Mouse (Mus musculus) embryonic facial prominence, embryonic 11.5 days (tissue): Measurements from ENCODE around the gene Slc46a3. TPM values are rescaled to one million over a fixed set of nuclear protein-coding genes. Genes with fewer than 3 reads are reported as not detected.
A peak's percentile ranks its signal among the peaks of the same experiment; 100 is the strongest.

Experiments
- ATAC-seq: fragments of 200-750 bp; cut with Nextera tagmentation; replicated peaks from 2 replicates; pipeline ENCODE4 v1.8.0; 2017; ENCODE audit warnings: low read depth; ENCODE audit not compliant: insufficient number of reproducible peaks, low FRiP score, low TSS enrichment
- DNase-seq: peaks from one replicate; pipeline ENCODE4 v3.0.0-alpha.2; 2015; ENCODE audit warnings: low spot score
- H3K27ac ChIP-seq: fragments of 300-500 bp; sonication (generic); replicated peaks from 2 replicates; pipeline ENCODE4 v1.5.1; 2014; ENCODE audit warnings: mild to moderate bottlenecking, low read depth, low read length, control low read depth
- H3K27me3 ChIP-seq: fragments of 300-500 bp; sonication (generic); 2 replicates; pipeline ENCODE4 v1.6.1; 2014; ENCODE audit warnings: mild to moderate bottlenecking, low read length, moderate library complexity, mixed read lengths; ENCODE audit not compliant: control insufficient read depth, insufficient read depth
- H3K36me3 ChIP-seq: fragments of 300-500 bp; sonication (generic); replicated peaks from 2 replicates; pipeline ENCODE4 v1.6.1; 2014; ENCODE audit warnings: low read depth, mild to moderate bottlenecking, low read length, moderate library complexity, mixed read lengths; ENCODE audit not compliant: control insufficient read depth, insufficient read depth
- H3K4me1 ChIP-seq: fragments of 300-500 bp; sonication (generic); 2 replicates; pipeline ENCODE4 v1.6.1; 2014; ENCODE audit warnings: low read length, mixed read lengths; ENCODE audit not compliant: control insufficient read depth, insufficient read depth
- H3K4me2 ChIP-seq: fragments of 300-500 bp; sonication (generic); 2 replicates; pipeline ENCODE4 v1.6.1; 2014; ENCODE audit warnings: low read depth, mild to moderate bottlenecking, control low read depth, low read length, moderate library complexity
- H3K4me3 ChIP-seq: fragments of 300-500 bp; sonication (generic); 2 replicates; pipeline ENCODE4 v1.5.1; 2014; ENCODE audit warnings: low read depth, low read length, control low read depth
- H3K9ac ChIP-seq: fragments of 300-500 bp; sonication (generic); replicated peaks from 2 replicates; pipeline ENCODE4 v1.6.1; 2014; ENCODE audit warnings: mild to moderate bottlenecking, control low read depth, low read length
- H3K9me3 ChIP-seq: fragments of 300-500 bp; sonication (generic); replicated peaks from 2 replicates; pipeline ENCODE4 v1.6.1; 2016; ENCODE audit warnings: mild to moderate bottlenecking, low read length, inconsistent platforms, mixed read lengths; ENCODE audit not compliant: control insufficient read depth
- WGBS: fragments of 180-500 bp; shearing (Covaris S2); extraction: QIAGEN DNeasy Blood & Tissue Kit; methylation state at CpG from one replicate; pipeline ENCODE4 v1.1.7; 2014; 5-methylcytosine and 5-hydroxymethylcytosine counted together
- polyA plus RNA-seq: library from polyadenylated mRNA; unstranded; fragments of >200 nt; fragmentation: Nextera tagmentation; extraction: Ambion mirVana; gene quantifications from 2 replicates; pipeline ENCODE4 v1.2.1, GENCODE M21; 2014

The Slc46a3 gene
- polyA plus RNA-seq, 1 experiment from 2014 or later = 3.6 TPM

DNA sequence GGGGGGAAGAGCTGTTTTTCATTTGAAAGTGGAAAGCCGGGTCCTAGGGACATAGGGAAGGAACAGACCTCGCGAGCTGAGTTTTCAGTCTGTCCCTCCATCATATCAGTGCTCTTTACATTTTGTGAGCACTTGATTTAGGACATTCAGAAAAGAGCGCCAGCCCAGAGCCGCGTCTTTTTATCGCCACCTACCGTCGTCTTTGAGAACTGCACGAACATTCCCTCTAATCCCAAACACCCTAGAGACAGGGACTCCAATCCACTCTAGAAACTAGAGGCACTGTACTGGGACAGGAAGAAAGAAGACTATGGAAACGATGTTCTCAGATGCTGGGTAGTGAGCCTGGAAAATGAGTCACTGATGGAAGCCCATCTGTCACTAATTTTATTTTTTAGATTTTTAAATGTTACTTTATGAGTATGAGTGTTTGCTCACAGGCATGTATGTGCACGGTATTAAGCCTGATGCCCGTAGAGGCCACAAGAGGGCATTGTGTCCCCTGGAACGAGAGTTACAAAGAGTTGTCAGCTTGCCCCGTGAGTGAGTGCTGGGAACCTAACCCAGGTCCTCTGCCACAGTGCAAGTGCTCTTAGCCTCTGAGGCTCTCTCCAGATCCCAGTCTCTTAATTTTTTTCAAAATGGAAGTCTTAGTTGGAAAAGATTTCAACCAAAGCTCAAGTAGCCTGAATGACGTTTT lies 46.3 kb downstream of the Slc46a3 start:
- peak; percentile 60; the same call in 1 of the 2 replicates for ATAC-seq
- H3K4me3 ChIP-seq = no peak overlapping the region

DNA sequence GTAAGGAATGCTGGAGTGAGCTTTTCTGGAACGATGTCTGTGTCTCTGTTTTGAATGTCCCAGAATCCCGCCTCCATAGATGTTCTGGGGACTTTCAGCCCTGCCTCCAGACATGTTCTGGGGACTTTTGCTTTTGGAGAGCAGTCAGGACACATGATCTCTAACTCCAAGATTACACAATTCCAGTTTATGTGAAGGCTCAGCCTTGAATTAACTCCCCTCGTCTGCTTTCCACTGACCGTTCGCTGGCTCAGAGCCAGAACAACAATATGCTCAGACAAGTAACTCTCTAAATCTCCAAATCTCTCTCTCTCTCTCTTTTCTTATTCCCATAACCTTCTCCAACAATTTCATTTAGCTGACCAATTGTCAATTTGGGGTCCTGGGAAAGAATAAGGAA lies 47.3 kb downstream of the Slc46a3 start:
- Histone ChIP-seq H3K27me3 (no peaks in the 10 kb centered on the region), H3K27ac (no peak overlapping the region), H3K4me2 (no peak overlapping the region), H3K4me3 (no peak overlapping the region), H3K9me3 (no peaks in the 10 kb centered on the region), H3K9ac (no peak overlapping the region), H3K36me3 (no peaks in the 10 kb centered on the region), H3K4me1 (no peaks in the 10 kb centered on the region)
- ATAC-seq (no peak), DNase-seq (no peak)
- WGBS = 74% methylated on average over 5 of the region's 5 CpGs

More for the DNA sequence above, 46.3 kb downstream of the Slc46a3 start:
- no peak overlapping the region for H3K9ac ChIP-seq
- no peaks in the 10 kb centered on the region for H3K9me3 ChIP-seq
- peak; percentile 82 for DNase-seq
- no peak overlapping the region for H3K27ac ChIP-seq
- 23% methylated on average over 16 of the region's 16 CpGs for WGBS
- H3K4me1 ChIP-seq = no peaks in the 10 kb centered on the region
- H3K27me3 ChIP-seq = no peaks in the 10 kb centered on the region
- no peak overlapping the region for H3K4me2 ChIP-seq
- H3K36me3 ChIP-seq = no peaks in the 10 kb centered on the region

DNA sequence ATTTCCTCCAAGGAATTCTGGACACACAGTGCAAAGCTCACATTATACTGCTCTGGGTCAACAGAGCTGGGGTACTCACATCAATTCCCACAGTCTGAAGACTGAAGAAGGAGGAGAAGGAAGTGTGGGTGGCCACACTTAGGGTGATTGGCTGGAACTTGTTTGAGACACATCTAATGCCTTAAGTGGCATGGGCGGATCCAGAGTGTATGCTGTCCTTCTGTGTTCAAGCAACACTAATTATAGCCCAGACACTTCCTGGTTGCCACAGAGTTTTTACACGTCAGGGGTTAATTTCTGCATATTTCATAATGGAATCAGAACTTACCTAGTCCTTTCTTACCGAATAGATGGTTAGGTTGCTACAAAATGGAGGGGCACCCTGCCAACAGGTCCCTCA lies 49.3 kb downstream of the Slc46a3 start:
- H3K4me3 ChIP-seq = no peak overlapping the region
- ATAC-seq (no peak), DNase-seq (no peak)
- no peaks in the 10 kb centered on the region for H3K4me1 ChIP-seq
- H3K9me3 ChIP-seq = no peaks in the 10 kb centered on the region
- no peak overlapping the region for H3K9ac ChIP-seq
- no peak overlapping the region for H3K4me2 ChIP-seq
- H3K27me3 ChIP-seq = no peaks in the 10 kb centered on the region
- no peak overlapping the region for H3K27ac ChIP-seq
- H3K36me3 ChIP-seq = no peaks in the 10 kb centered on the region
- WGBS = 73% methylated on average over 3 of the region's 3 CpGs

DNA sequence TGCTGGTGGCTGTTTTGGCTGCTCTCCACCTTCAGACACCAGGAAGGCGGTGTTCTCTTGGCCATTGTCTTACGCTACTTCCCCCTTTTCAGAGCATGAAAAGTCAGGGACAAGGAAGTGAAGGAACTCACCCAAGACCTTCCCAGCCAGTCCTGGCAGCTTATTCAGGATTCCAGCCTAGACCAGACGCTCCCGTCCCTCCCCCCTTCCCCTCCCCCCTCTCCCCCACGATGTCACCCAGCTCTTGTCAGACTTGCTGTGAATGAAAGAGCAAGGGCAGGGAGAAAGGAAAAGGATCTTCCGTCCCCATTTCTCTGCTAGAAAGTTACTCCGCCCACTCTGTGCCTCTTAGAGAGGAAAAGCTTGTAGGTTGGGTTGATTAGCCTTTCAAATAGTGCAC lies 51.3 kb downstream of the Slc46a3 start:
- no peaks in the 10 kb centered on the region for H3K4me1 ChIP-seq
- H3K9ac ChIP-seq = no peak overlapping the region
- H3K4me2 ChIP-seq = no peak overlapping the region
- ATAC-seq (no peak), DNase-seq (no peak)
- 49% methylated on average over 7 of the region's 7 CpGs for WGBS
- no peaks in the 10 kb centered on the region for H3K27me3 ChIP-seq
- no peaks in the 10 kb centered on the region for H3K9me3 ChIP-seq
- no peak overlapping the region for H3K27ac ChIP-seq
- no peaks in the 10 kb centered on the region for H3K36me3 ChIP-seq
- no peak overlapping the region for H3K4me3 ChIP-seq

DNA sequence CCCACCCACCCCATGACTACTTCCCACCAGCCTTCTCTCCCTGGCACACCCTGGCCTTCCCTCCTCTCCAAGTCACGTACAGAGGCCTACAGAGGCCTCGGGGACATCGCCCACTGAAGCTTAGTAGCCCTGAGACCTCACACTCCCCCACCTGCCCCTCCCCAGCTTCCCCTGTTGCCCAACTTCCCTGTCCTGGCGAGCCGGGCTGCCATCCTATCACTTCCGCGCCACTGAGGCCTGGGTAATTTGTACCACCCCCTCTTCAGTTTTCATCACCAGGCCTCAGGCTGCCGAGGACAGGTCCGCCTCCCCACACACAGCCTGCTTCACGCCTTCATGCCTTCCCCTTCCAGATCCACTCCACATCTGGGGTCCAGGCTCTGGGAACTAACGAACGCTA lies 55.2 kb downstream of the Slc46a3 start:
- DNase-seq (no peak), ATAC-seq (no peak)
- Histone ChIP-seq H3K36me3 (no peaks in the 10 kb centered on the region), H3K4me3 (no peak overlapping the region), H3K9me3 (no peaks in the 10 kb centered on the region), H3K4me1 (no peaks in the 10 kb centered on the region), H3K4me2 (no peak overlapping the region), H3K9ac (no peak overlapping the region), H3K27ac (no peak overlapping the region), H3K27me3 (no peaks in the 10 kb centered on the region)
- 78% methylated on average over 12 of the region's 12 CpGs for WGBS

DNA sequence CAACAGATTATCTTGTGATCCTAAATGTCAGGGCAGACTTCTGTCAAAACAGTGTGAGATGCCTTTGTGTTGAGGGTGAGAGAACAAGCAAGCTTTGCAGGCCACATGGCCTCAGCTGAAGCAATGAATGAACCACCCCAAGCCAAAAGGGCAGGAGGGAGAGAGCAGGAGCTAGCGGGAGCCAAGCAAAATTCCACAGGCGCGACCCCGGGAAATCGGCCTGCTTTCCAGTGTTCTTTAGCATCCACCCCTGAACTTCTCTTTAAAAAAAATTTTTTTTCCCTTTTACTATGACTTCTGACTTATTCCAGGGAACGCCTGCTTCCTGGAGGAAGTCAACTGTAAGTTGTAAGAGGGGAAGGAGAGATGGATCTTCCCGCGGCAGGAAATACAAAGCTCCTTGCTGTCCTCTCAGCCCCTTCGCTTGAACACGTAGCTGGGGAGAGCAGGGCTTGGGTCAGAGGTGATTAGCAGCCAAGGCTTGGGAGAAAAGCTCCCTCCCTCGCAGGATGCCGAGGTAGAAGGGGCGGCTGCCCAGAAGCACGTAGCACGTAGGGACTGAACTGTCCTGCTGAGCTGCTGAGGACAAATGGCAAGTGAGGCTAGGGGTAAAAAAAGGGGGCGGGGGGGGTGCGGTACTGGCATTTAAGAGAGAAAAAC lies 59.6 kb downstream of the Slc46a3 start:
- no peaks in the 10 kb centered on the region for H3K4me1 ChIP-seq
- DNase-seq (peak; percentile 39), ATAC-seq (no peak)
- no peak overlapping the region for H3K27ac ChIP-seq
- H3K4me2 ChIP-seq = no peak overlapping the region
- H3K36me3 ChIP-seq = no peaks in the 10 kb centered on the region
- H3K9me3 ChIP-seq = no peaks in the 10 kb centered on the region
- WGBS = 5% methylated on average over 17 of the region's 17 CpGs
- H3K27me3 ChIP-seq = no peaks in the 10 kb centered on the region
- no peak overlapping the region for H3K9ac ChIP-seq
- H3K4me3 ChIP-seq = no peak overlapping the region

DNA sequence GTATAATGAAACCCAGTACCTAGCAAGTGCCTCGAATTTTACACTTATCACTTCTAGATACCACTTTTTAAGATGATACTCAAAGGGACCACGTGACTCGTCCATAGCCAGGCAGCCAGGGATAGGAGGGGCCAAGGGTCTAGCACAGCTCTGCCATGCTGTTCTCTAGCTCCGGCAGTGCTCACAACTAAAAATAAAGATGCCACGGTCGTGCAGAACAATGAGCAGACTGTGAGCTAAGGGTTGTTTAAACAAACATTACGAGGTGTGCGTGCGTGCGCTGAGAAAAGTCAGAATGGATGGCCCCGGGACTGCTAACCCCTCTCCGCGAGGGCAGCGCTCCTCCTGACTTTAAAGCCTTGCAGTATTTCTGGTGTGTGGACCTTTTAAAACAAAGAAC lies 61.8 kb downstream of the Slc46a3 start:
- Histone ChIP-seq H3K27me3 (no peaks in the 10 kb centered on the region), H3K4me1 (no peaks in the 10 kb centered on the region), H3K4me2 (no peak overlapping the region), H3K9me3 (no peaks in the 10 kb centered on the region), H3K27ac (no peak overlapping the region), H3K36me3 (no peaks in the 10 kb centered on the region), H3K4me3 (no peak overlapping the region), H3K9ac (no peak overlapping the region)
- 34% methylated on average over 14 of the region's 14 CpGs for WGBS
- DNase-seq = peak; percentile 17
- no peak for ATAC-seq

DNA sequence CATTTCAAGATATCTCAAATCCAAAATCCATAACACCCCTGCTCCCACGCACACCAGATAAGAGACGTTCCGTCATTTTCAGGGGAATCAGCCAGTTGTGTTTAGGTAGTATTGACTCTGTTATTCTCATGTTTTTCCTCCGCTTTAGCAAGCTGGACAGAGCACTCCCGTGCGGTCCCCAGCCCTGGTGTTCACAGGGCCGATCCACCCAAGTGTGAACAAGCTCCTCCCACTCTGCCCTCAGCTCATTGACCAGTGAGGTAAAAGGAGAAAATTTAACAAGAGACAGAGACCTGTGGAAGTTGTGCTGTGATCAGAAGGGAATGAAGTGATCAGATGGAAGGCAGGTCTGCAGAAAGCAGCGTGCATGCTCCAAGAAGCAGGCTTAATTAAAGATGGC lies 65.8 kb downstream of the Slc46a3 start:
- Histone ChIP-seq H3K27me3 (no peaks in the 10 kb centered on the region), H3K9ac (no peak overlapping the region), H3K4me1 (no peaks in the 10 kb centered on the region; the same call in 1 of the 2 replicates), H3K4me3 (no peak overlapping the region), H3K4me2 (no peak overlapping the region), H3K9me3 (no peaks in the 10 kb centered on the region), H3K36me3 (no peaks in the 10 kb centered on the region), H3K27ac (no peak overlapping the region)
- DNase-seq (no peak), ATAC-seq (no peak)
- WGBS = 86% methylated on average over 8 of the region's 8 CpGs
